Mouse (Mus musculus): Measurements from ENCODE around the gene Uba1.

The Uba1 gene

DNA sequence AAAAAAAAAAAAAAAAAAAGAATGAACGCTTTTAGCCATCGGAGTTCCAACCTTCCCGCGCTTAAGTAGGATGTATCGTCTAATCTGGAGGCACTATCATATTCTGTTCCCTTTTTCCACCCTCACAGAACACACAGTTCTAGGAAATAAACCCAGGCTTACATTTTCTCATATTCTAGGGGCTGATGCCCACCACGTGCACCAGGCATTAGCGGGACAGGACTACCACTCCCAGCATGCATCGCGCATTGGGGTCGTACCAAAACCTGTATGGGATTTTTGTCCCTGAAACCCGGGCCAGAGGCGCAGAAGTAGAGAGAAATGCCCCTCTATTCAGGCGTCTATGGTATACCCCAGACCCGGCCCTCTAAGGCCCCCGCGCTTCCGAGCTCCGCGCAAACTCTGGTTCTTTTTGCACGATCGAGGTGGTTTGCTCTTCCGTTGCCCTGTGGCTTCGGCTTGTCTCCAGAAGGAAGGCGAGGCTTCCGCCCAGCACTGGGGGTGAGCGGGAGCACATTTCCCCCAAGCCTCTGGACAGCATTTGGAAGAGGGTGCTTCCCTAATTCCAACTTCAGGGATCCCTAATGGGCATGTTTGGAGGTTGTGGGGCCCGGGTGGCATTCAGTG lies at the start of gene Uba1:
Gene Uba1 (plus strand): TSS at position 301 of the 627 bp plus-strand sequence.
- peak; percentile 87 for ATAC-seq (ENCODE audit: insufficient number of reproducible peaks, low FRiP score, low TSS enrichment)

DNA sequence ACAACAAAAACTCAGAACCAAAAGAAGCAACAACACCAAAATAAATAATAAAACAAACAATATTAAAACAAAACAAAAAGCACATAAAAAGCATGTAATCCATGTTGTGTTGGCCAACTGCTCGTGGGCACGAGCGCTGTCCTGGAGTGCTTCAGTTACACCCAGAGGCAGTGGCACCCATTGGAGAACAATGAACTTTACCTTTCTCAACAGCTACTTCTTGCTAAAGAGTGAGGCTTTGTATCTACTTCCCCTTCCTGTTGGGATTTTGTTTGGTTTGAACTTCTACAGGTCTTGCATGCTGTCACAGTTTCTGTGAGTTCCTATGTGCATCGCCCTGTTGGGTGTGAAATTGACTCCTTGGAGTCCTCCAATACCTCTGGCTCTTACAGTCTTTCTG lies 49.6 kb upstream of the Uba1 start:
- ATAC-seq (ENCODE audit: insufficient number of reproducible peaks, low FRiP score, low TSS enrichment) = no peak

DNA sequence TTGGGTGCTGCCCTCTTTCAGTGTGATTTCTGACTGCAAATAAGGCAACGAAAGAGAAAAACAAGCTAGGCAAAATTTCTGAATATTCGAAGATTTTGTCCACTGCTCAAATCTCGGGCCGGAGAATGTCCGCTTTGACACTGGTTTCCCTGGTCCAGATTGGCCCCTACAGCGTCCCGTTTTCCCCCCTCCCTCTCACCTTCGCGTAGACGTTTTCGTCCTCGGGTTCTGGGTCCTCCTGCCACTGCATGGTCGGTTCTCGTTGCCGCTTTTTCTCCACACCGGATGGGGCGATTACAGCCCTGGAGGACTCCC lies 41.3 kb upstream of the Uba1 start:
- peak; percentile 49 for ATAC-seq (ENCODE audit: insufficient number of reproducible peaks, low FRiP score, low TSS enrichment)

DNA sequence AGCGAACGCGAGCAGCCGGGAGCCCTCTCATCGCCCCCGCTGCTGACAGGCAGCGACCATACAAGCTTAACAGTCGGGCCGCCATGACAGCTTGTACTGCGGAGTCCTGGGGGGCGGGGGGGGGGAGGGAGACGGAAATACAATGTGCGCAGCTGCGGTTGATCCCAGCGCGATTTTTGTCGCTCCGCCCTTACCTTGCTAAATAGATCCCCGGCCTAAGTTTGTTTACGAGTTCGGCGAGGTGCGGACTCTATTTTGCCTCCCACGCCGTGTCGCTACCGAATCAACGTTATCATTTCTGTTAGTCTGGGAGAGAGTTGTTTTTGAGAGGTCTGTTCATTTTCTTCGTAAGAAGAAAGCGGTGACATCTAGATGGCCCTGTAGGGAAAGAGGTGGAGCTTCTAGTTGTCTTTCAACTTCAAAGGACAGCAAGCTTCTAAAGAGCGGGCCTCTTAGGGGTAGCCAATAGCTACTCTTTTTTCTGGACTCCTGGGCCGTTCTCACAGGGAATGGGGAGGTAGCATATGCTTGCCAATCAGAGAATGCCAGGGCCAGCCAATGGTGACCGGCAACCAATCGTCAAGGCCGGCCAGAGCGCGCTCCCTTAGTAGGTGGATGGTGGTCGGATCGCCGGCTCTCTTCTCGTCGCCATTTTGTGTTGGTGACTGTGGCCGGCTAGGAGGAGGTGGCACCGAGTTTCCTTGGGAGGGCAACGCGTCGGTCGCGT lies 40.8 kb upstream of the Uba1 start, which contains the start of the genes Rbm10 and Ndufb11:
Gene Rbm10 (plus strand): TSS at position 328 of the 727 bp plus-strand sequence.
Gene Ndufb11 (minus strand): TSS at position 444 of the 727 bp plus-strand sequence.
- ATAC-seq (ENCODE audit: insufficient number of reproducible peaks, low FRiP score, low TSS enrichment) = peak; percentile 95

DNA sequence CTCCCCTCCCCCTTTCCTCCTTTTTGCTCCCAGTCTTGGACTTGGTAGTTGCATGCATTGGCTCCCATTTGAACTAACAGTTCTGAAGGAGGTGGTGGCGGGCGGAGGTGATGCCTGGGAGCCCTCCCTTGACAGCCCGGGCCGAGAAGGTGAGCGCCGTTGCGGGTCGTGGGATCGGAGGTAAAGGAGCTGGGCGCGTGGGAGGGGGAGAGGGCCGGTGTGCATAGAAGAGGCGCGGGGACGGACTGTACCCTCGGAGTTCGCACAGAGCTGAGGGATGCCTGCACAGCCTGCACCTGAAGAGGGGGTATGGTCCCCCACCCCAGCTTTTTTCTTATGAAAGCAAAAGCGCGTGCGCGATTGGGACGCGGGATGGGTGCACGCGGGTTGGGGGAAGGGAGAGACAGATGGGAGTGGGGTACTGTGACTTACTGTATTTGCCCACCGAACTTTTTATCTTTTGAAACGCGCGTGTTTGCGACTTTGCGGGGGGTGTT lies 40.2 kb upstream of the Uba1 start:
- ATAC-seq (ENCODE audit: insufficient number of reproducible peaks, low FRiP score, low TSS enrichment) = 0 out of 2 replicates have a peak, but pooled peaks have one; percentile 16

DNA sequence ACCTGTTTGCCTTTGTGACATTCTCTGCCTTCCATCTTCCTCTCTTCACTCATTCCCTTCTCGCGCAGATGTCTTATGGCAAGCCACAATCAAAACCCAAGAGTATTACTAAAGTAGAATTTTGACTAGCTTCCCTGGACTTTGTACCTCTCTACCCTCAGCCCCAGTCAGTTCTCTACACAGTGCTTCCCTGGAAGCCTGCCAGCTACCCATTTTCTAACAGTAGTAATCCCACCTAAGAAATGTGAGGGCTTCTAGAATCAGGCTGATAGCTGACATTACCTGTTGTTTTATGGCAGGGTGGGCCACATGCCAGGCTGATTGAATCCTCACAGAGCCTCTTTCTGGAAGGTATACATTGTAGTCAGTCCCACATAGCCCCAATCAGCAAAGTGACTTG lies 20.0 kb upstream of the Uba1 start:
- no peak for ATAC-seq (ENCODE audit: insufficient number of reproducible peaks, low FRiP score, low TSS enrichment)

DNA sequence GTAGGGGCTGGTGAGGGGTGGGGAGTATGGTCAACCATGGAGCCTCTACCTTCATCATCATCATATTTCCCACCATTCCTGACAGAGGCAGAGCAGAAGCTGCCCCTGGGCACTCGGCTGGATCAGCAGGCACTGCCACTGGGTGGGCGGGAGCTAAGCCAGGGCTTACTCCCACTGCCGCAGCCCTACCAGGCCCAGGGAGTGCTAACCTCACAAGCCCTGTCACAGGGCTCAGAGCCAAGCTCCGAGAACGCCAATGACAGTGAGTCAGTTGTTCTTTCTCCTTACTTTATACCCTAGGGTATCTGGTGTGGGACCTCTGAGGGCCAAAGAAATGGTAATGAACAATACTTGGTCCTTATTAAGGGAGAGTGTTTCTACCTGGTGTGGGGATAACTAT lies 13.3 kb upstream of the Uba1 start:
- no peak for ATAC-seq (ENCODE audit: insufficient number of reproducible peaks, low FRiP score, low TSS enrichment)

DNA sequence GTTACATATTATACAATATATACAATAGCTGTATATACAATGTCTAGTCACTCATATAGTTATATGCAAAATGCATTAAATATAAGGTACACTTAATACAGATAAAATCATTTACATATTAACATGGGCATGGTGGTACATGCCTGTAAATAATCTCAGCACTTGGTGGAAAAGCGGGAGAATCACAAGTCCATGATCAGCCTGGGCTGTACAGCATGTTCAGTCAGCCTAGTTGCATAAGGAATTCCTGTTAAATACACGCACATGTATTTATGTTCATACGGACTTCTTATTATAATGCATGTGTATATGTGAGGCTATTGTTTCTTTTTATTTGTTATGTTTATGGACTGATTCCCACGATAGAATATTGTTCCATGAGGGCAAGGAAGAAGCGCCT lies 533 bp upstream of the Uba1 start:
- no peak for ATAC-seq (ENCODE audit: insufficient number of reproducible peaks, low FRiP score, low TSS enrichment)

DNA sequence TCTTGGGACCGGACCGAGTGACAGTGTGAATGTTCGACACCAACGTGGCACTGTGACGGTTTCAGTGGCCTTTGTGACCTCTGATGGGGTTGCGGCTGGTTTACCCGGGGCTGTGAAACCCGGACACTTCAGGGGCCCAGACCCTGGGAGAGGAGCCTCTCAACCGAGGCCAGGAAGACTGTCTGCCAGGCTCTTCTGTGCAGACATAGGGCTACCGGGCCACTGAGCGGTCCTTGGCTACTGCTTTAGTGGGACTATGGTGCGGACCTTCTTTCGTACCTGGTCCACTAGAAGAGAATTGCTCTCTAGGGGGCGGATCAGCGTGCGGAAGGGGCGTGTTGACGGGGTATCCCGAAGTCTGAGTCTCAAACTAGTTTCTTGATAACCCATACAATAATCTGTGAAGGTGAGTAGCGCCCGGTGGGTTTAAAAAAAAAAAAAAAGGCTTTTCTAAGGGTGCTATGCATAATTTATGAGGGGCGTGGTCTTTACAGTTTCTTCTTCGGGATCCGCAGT lies 823 bp downstream of the Uba1 start:
- ATAC-seq (ENCODE audit: insufficient number of reproducible peaks, low FRiP score, low TSS enrichment) = no peak

DNA sequence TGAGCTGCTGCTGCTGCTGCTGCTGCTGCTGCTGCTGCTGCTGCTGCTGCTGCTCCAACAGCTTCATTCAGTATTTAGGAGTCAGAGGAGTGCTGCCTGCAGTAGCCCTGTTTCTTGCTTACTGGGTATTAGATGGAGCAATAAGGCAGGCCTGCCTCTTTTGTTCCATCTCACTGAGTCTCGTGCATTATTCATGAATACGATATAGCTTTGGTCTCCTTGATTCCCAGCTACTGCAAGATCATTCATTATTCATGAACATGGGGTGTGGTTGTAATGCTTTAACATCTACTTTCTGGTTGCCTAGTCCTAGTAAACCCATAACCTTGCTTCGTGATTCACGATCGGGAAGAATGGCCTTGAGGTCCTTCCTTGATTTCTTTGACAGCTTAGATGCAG lies 4.2 kb downstream of the Uba1 start:
- peak; percentile 31; the same call in 1 of the 2 replicates for ATAC-seq (ENCODE audit: insufficient number of reproducible peaks, low FRiP score, low TSS enrichment)

DNA sequence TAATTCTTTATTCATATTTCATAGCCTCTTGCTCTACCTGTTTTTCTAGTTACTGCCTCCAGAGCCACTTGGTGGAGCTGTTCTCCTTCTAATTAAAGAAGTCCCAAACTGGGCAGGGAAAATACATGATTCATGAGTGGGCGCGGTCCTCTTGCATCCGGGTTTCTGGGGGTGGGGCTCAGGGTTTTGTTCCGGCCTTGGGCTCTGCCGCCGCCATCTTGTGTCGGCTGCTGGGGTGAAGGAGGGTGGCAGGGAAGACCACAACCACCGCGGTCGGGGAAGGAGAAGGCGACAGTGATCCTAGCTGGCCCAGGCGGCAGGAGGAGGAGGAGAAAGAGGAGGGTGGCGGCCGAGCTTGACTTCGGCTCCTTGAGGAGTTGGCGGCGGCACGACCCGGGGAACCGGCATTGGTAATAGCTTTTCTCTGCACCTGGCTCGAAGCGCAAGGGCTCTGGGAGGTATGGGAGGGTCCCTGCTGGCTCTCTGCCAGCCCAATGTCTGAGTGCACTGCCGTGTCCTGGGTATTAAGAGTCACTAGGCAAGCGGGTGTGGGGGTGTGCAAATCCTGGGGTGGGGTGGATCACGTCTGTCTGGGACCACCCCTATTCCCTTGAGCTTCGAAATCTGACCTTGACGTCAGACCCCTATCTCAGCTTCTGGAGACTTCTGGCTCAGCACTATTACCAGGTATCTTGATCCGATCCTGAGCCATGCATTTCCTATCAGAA lies 4.8 kb downstream of the Uba1 start:
- peak; percentile 90 for ATAC-seq (ENCODE audit: insufficient number of reproducible peaks, low FRiP score, low TSS enrichment)

DNA sequence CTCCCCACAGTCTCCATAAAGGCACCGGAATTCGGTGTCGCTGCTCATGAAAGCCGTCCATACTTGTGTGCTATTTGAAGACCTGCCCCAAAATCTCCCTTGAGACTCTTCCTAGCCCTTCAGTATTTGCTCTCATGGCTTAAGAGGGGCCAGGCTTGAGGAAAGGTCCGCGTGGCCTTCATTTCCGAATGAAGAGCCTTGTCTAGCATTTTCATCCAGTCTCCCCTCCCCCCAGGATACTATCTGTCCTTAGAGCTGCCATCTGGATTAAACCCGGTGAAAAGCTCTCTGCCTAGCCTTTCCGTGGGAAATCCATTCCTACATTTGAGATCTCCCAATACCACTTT lies 5.3 kb downstream of the Uba1 start:
- no peak for ATAC-seq (ENCODE audit: insufficient number of reproducible peaks, low FRiP score, low TSS enrichment)

DNA sequence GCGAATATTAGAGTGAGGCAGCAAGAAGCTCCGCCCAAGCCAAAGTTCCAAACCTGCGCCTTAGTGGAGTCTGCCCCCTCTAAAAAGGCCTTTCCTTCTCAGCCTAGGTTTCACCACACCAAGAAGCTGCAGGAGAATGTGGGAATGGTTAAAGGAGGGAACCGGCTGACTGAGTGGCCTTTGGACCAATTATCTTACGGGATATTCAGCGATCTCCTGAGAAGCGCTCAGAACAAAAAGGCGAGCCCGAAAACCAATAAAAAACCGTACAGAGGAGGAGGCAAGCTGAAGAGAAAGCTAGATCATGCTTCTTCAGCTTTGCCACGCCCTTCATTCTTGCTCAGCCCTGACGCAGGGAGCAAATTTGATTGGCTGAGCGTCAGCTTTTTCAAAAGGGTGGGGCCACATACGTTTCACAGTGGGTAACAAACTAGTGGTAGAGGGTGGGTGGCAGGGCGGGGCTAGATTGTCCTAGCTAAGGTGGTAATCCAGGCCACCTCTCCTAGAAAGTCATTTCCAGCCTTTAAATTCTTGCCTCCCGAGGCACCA lies 29.5 kb downstream of the Uba1 start, which contains the start of gene Cdk16:
Gene Cdk16 (plus strand): TSS at position 436 of the 549 bp plus-strand sequence.
- peak; percentile 87 for ATAC-seq (ENCODE audit: insufficient number of reproducible peaks, low FRiP score, low TSS enrichment)

DNA sequence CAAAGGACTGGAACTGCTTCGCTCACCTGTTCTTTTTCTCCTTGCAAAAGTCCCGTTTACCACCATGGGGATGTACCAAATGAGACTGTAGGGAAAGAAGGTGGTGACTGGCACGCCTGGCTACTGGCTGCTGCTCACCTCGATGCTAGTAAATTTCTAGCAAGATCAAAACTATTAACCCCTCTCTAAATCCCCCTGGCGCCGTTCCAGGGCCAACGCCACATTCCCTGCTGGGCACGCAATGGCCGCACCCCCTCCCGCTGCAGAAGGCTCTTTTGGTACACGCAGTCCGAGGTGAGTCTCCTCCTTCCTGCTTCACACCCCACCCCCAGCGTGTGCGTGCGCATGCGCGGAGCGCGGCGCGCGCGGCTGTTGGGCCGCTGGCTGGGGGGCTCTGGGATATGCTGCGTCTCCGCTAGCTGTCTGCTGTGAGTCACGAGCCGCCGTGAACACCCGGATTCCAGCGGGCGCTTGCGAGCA lies 30.0 kb downstream of the Uba1 start:
- ATAC-seq (ENCODE audit: insufficient number of reproducible peaks, low FRiP score, low TSS enrichment) = peak; percentile 82

DNA sequence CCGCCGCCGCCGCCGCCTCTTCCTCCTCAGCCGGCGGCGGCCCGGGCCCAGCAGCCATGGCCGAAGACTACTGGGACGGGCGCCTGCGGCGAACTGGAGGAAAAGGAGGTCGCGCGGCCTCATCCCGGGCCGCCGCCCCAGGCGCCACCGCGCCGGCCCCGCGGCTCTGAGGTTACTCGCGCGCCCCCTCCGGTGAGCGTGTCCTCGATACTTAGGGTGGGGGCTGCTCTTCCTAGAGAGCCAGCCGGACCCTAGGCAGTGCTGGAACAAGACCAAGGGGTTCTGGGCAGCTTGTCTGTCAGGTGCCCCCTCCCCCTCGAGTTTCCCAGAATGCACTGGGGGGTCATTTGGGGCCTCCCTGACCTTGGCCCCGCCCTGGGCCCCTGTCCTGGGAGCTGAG lies 30.5 kb downstream of the Uba1 start:
- peak; percentile 21; the same call in 1 of the 2 replicates for ATAC-seq (ENCODE audit: insufficient number of reproducible peaks, low FRiP score, low TSS enrichment)

DNA sequence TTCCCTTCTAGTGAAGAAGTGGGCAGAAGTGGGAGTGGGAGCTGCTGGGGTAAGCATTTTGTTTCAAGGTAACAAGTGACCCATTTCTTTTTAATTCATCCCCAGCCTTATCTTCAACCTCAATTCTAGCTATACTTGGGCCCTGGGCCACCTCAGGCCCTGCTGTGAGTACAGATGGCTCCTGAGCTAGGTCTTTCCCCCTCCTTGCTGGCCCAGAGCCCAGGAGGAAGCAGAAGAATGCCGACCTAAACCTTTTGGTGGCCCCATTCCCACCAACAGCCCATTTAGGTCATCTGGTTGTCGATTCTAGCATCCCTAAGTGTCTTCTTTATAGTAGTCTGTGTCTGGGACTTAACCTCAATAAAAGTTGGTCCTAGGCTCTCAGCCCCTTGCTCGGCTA lies 33.4 kb downstream of the Uba1 start:
- ATAC-seq (ENCODE audit: insufficient number of reproducible peaks, low FRiP score, low TSS enrichment) = no peak

DNA sequence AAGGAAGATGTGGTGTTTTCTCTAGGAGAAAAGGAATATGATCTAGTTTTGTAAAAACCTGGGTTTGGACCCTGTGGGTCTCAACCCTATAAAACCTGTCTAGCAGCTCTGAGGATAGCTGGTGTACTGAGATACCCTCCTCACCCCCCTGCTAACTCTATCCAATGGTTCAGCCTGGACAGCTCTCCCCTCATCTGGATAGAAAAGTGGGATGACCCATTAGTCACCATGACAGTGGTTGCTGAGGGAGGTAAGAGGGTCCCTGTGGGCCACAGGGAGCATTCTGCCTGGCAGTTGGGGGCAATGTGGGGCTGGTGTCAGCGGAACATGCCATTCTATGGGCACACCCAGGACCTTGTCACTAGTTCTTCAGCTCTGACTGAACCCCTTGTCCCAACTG lies 34.5 kb downstream of the Uba1 start:
- ATAC-seq (ENCODE audit: insufficient number of reproducible peaks, low FRiP score, low TSS enrichment) = no peak

DNA sequence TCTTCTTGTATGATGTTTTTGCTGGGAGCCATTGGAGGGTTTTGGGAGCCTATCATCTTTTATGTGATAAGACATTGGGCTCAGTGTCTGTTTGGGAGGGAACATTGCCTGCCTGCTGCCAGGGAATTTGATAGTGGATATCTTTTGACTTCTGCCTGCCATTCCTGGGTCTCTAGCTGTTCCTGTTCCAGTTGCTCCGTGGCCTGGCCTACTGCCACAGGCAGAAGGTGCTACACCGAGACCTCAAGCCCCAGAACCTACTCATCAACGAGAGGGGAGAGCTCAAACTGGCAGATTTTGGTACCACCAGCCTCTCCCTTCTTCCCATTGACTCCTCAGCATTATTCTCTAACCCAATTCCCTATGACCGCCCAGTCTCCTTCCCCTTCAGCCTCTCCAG lies 37.7 kb downstream of the Uba1 start:
- no peak for ATAC-seq (ENCODE audit: insufficient number of reproducible peaks, low FRiP score, low TSS enrichment)

DNA sequence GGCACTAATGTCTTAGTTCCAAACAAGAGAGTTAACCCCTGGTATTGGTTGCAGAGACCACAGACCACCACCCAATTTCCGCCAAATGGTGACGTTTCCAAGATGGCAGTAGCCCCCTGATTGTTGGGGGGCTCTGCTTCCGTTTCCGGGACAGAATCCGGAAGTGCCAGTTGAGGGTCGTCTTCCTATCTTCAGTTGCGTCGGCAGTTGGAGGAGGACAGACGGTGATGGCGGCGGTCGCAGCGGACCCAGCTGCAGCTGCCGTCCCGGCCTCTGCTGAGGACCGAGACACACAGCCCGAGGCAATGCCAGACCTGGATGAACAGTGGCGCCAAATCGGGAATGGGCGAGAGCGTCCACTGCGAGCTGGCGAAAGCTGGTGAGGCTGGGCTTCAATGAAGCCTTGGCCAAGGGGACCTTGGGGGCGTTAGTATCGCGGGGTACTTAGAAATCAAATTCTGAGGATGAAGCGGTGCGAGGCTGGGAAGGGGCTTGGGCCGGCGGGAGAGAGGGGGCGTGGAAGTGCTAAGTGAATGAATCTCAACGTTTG lies 45.7 kb downstream of the Uba1 start, which contains the start of gene Usp11:
Gene Usp11 (plus strand): TSS at position 166 of the 550 bp plus-strand sequence.
- ATAC-seq (ENCODE audit: insufficient number of reproducible peaks, low FRiP score, low TSS enrichment) = peak; percentile 47; the same call in 1 of the 2 replicates

Data from cerebellum, adult (tissue).